Mouse (Mus musculus) adrenal gland, postnatal 25 days (tissue): ENCODE results near the gene Lhx4. TPM values are rescaled to one million over a fixed set of nuclear protein-coding genes. Genes with fewer than 3 reads are reported as not detected.

Experiments
- DNase-seq: peaks from one replicate; pipeline ENCODE4 v3.0.0; 2021; ENCODE audit warnings: mixed read lengths
- total RNA-seq: library from RNA; stranded (reverse); gene quantifications from 2 replicates; pipeline ENCODE4 v1.2.3, GENCODE M21; 2021

Gene Lhx4
- total RNA-seq, 1 experiment from 2014 or later, result 0.06 TPM

GRCm38 (mm10) chr1:155742411-155743363, 8.8 kb downstream of the Lhx4 start:
- peak; percentile 20 for DNase-seq

GRCm38 (mm10) chr1:155741988-155742387, 9.5 kb downstream of the Lhx4 start:
- peak; percentile 14 for DNase-seq

GRCm38 (mm10) chr1:155741378-155741945, 10.0 kb downstream of the Lhx4 start:
- no peak for DNase-seq

GRCm38 (mm10) chr1:155740622-155741377, 10.7 kb downstream of the Lhx4 start:
- DNase-seq, result peak; percentile 17

- DNase-seq, result no peak
These were observed 13.6 kb downstream of the Lhx4 start for GRCm38 (mm10) chr1:155737809-155738383.

GRCm38 (mm10) chr1:155737017-155737808, 14.3 kb downstream of the Lhx4 start:
- no peak for DNase-seq

GRCm38 (mm10) chr1:155736096-155736825, 15.2 kb downstream of the Lhx4 start:
- no peak for DNase-seq

- no peak for DNase-seq
These were observed 20.3 kb downstream of the Lhx4 start for GRCm38 (mm10) chr1:155731156-155731555.

- no peak for DNase-seq
These were observed 22.2 kb downstream of the Lhx4 start for GRCm38 (mm10) chr1:155729113-155729795.

GRCm38 (mm10) chr1:155727830-155728229, 23.7 kb downstream of the Lhx4 start:
- DNase-seq, result no peak

GRCm38 (mm10) chr1:155725876-155726275, 25.6 kb downstream of the Lhx4 start:
- DNase-seq, result no peak

- no peak for DNase-seq
These were observed 27.2 kb downstream of the Lhx4 start for GRCm38 (mm10) chr1:155724301-155724700.

- peak; percentile 45 for DNase-seq
These were observed 29.3 kb downstream of the Lhx4 start for GRCm38 (mm10) chr1:155722185-155722584.

- peak; percentile 42 for DNase-seq
These were observed 30.0 kb downstream of the Lhx4 start for GRCm38 (mm10) chr1:155721443-155721842.

GRCm38 (mm10) chr1:155720006-155720405, 31.5 kb downstream of the Lhx4 start:
- no peak for DNase-seq

- DNase-seq, result no peak
These were observed 32.6 kb downstream of the Lhx4 start for GRCm38 (mm10) chr1:155718851-155719250.

GRCm38 (mm10) chr1:155717301-155717700, 34.2 kb downstream of the Lhx4 start:
- DNase-seq, result no peak

GRCm38 (mm10) chr1:155715366-155715765, 36.1 kb downstream of the Lhx4 start:
- no peak for DNase-seq

GRCm38 (mm10) chr1:155713306-155713705, 38.2 kb downstream of the Lhx4 start:
- no peak for DNase-seq

- DNase-seq, result no peak
These were observed 47.3 kb downstream of the Lhx4 start for GRCm38 (mm10) chr1:155704182-155704581.
